Mouse (Mus musculus): ENCODE data around the gene Pbld1. TPM values are rescaled to one million over a fixed set of nuclear protein-coding genes. Genes with fewer than 3 reads are reported as not detected.

The Pbld1 gene
- 1.2 TPM in 2 replicates for polyA plus RNA-seq (2015; fragmentation: Nextera tagmentation; extraction: Ambion mirVana)

- Histone ChIP-seq H3K9me3 (ENCODE audit: control insufficient read depth, low read length) (no peaks in the 10 kb centered on the region), H3K27me3 (ENCODE audit: control insufficient read depth, insufficient read depth, low read length) (no peaks in the 10 kb centered on the region), H3K4me2 (replicated peaks; ENCODE audit: low read depth) (no peak within 1 kb of the TSS), H3K4me3 (ENCODE audit: low read depth, low read length) (no peak within 1 kb of the TSS), H3K4me1 (replicated peaks; ENCODE audit: control insufficient read depth, insufficient read depth) (no peaks in the 10 kb centered on the region; the same call in 1 of the 2 replicates), H3K27ac (replicated peaks) (0 out of 2 replicates have a peak within 1 kb of the TSS, but pooled peaks have one; percentile 18), H3K9ac (ENCODE audit: low read length) (no peak within 1 kb of the TSS), H3K36me3 (ENCODE audit: control insufficient read depth, insufficient read depth, low read length) (no peaks in the 10 kb centered on the region)
- no peak for ATAC-seq (ENCODE audit: low FRiP score, low TSS enrichment)
- TF ChIP-seq EP300 (optimal IDR thresholded peaks at IDR 0.05) (no peak), CTCF (IDR thresholded peaks at IDR 0.05; ENCODE audit: low read depth) (no peak)
- no peak for DNase-seq (ENCODE audit: low spot score)
- WGBS, result 61% methylated on average over 2 of the region's 2 CpGs
Observed at GRCm38 (mm10) chr10:63059862-63060261, at the start of gene Pbld1. Pbld1 (plus strand) TSS chr10:63060162.

GRCm38 (mm10) chr10:63010268-63010667 lies 49.7 kb upstream of the Pbld1 start:
- DNase-seq (ENCODE audit: low spot score), result no peak
- Histone ChIP-seq H3K4me2 (replicated peaks; ENCODE audit: low read depth) (no peak overlapping the region), H3K9me3 (ENCODE audit: control insufficient read depth, low read length) (no peaks in the 10 kb centered on the region), H3K4me3 (ENCODE audit: low read depth, low read length) (no peak overlapping the region), H3K4me1 (replicated peaks; ENCODE audit: control insufficient read depth, insufficient read depth) (no peaks in the 10 kb centered on the region), H3K36me3 (ENCODE audit: control insufficient read depth, insufficient read depth, low read length) (peaks cover 17% of the 10 kb centered on the region), H3K27ac (replicated peaks) (no peak overlapping the region), H3K9ac (ENCODE audit: low read length) (no peak overlapping the region), H3K27me3 (ENCODE audit: control insufficient read depth, insufficient read depth, low read length) (no peaks in the 10 kb centered on the region)
- TF ChIP-seq CTCF (IDR thresholded peaks at IDR 0.05; ENCODE audit: low read depth) (no peak), EP300 (optimal IDR thresholded peaks at IDR 0.05) (no peak)
- no peak for ATAC-seq (ENCODE audit: low FRiP score, low TSS enrichment)
- WGBS, result 55% methylated on average over 4 of the region's 4 CpGs

- ATAC-seq (ENCODE audit: low FRiP score, low TSS enrichment) (no peak), DNase-seq (ENCODE audit: low spot score) (no peak)
- Histone ChIP-seq H3K4me3 (ENCODE audit: low read depth, low read length) (no peak overlapping the region), H3K9ac (ENCODE audit: low read length) (no peak overlapping the region), H3K27ac (replicated peaks) (no peak overlapping the region), H3K9me3 (ENCODE audit: control insufficient read depth, low read length) (no peaks in the 10 kb centered on the region), H3K4me1 (replicated peaks; ENCODE audit: control insufficient read depth, insufficient read depth) (no peaks in the 10 kb centered on the region), H3K36me3 (ENCODE audit: control insufficient read depth, insufficient read depth, low read length) (peaks cover 14% of the 10 kb centered on the region), H3K27me3 (ENCODE audit: control insufficient read depth, insufficient read depth, low read length) (no peaks in the 10 kb centered on the region), H3K4me2 (replicated peaks; ENCODE audit: low read depth) (no peak overlapping the region)
- TF ChIP-seq EP300 (optimal IDR thresholded peaks at IDR 0.05), result no peak
- TF ChIP-seq CTCF (IDR thresholded peaks at IDR 0.05; ENCODE audit: low read depth), result no peak
- 80% methylated on average over 6 of the region's 6 CpGs for WGBS
Observed at GRCm38 (mm10) chr10:63011556-63011955, 48.4 kb upstream of the Pbld1 start.

GRCm38 (mm10) chr10:63013476-63013875 lies 46.5 kb upstream of the Pbld1 start:
- H3K27me3 ChIP-seq (ENCODE audit: control insufficient read depth, insufficient read depth, low read length), result no peaks in the 10 kb centered on the region
- no peaks in the 10 kb centered on the region for H3K9me3 ChIP-seq (ENCODE audit: control insufficient read depth, low read length)
- 77% methylated on average over 3 of the region's 3 CpGs for WGBS
- no peak overlapping the region for H3K9ac ChIP-seq (ENCODE audit: low read length)
- TF ChIP-seq EP300 (optimal IDR thresholded peaks at IDR 0.05) (no peak), CTCF (IDR thresholded peaks at IDR 0.05; ENCODE audit: low read depth) (no peak)
- DNase-seq (ENCODE audit: low spot score) (no peak), ATAC-seq (ENCODE audit: low FRiP score, low TSS enrichment) (no peak)
- no peaks in the 10 kb centered on the region for H3K4me1 ChIP-seq (replicated peaks; ENCODE audit: control insufficient read depth, insufficient read depth)
- no peak overlapping the region for H3K4me3 ChIP-seq (ENCODE audit: low read depth, low read length)
- no peak overlapping the region for H3K4me2 ChIP-seq (replicated peaks; ENCODE audit: low read depth)
- H3K27ac ChIP-seq (replicated peaks), result no peak overlapping the region
- peaks cover 10% of the 10 kb centered on the region for H3K36me3 ChIP-seq (ENCODE audit: control insufficient read depth, insufficient read depth, low read length)

- no peak overlapping the region for H3K4me2 ChIP-seq (replicated peaks; ENCODE audit: low read depth)
- no peak for ATAC-seq (ENCODE audit: low FRiP score, low TSS enrichment)
- peaks cover 10% of the 10 kb centered on the region for H3K36me3 ChIP-seq (ENCODE audit: control insufficient read depth, insufficient read depth, low read length)
- no peaks in the 10 kb centered on the region for H3K9me3 ChIP-seq (ENCODE audit: control insufficient read depth, low read length)
- no peak overlapping the region for H3K27ac ChIP-seq (replicated peaks)
- TF ChIP-seq EP300 (optimal IDR thresholded peaks at IDR 0.05), result no peak
- TF ChIP-seq CTCF (IDR thresholded peaks at IDR 0.05; ENCODE audit: low read depth), result no peak
- H3K4me3 ChIP-seq (ENCODE audit: low read depth, low read length), result no peak overlapping the region
- no peaks in the 10 kb centered on the region for H3K27me3 ChIP-seq (ENCODE audit: control insufficient read depth, insufficient read depth, low read length)
- DNase-seq (ENCODE audit: low spot score), result no peak
- no peak overlapping the region for H3K9ac ChIP-seq (ENCODE audit: low read length)
- WGBS, result 89% methylated on average over 9 of the region's 9 CpGs
- H3K4me1 ChIP-seq (replicated peaks; ENCODE audit: control insufficient read depth, insufficient read depth), result no peaks in the 10 kb centered on the region
Observed at GRCm38 (mm10) chr10:63014168-63014567, 45.8 kb upstream of the Pbld1 start.

GRCm38 (mm10) chr10:63019304-63019703 lies 40.7 kb upstream of the Pbld1 start:
- H3K27me3 ChIP-seq (ENCODE audit: control insufficient read depth, insufficient read depth, low read length), result no peaks in the 10 kb centered on the region
- no peak for TF ChIP-seq EP300 (optimal IDR thresholded peaks at IDR 0.05)
- no peak for TF ChIP-seq CTCF (IDR thresholded peaks at IDR 0.05; ENCODE audit: low read depth)
- ATAC-seq (ENCODE audit: low FRiP score, low TSS enrichment), result no peak
- H3K9me3 ChIP-seq (ENCODE audit: control insufficient read depth, low read length), result no peaks in the 10 kb centered on the region
- H3K4me3 ChIP-seq (ENCODE audit: low read depth, low read length), result no peak overlapping the region
- DNase-seq (ENCODE audit: low spot score), result no peak
- H3K36me3 ChIP-seq (ENCODE audit: control insufficient read depth, insufficient read depth, low read length), result no peaks in the 10 kb centered on the region; the same call in none of the 2 replicates
- 0 out of 2 replicates have a peak, but pooled peaks cover 2% of the 10 kb centered on the region for H3K4me1 ChIP-seq (replicated peaks; ENCODE audit: control insufficient read depth, insufficient read depth)
- 86% methylated on average over 6 of the region's 6 CpGs for WGBS
- no peak overlapping the region for H3K9ac ChIP-seq (ENCODE audit: low read length)
- no peak overlapping the region for H3K4me2 ChIP-seq (replicated peaks; ENCODE audit: low read depth)
- H3K27ac ChIP-seq (replicated peaks), result no peak overlapping the region

Data from stomach, postnatal 0 days (tissue).